13 mouse cellular contexts compared by ENCODE assay signal in genomic region chr2:92649154-92649801, GRCm38 (mm10). TPM values are rescaled to one million over a fixed set of nuclear protein-coding genes. Genes with fewer than 3 reads are reported as not detected.
DNase-seq lines count a peak whose midpoint lies in the region; ATAC-seq and TF ChIP-seq lines count a peak whose summit lies in the region.
"Had no signal": no experiment of that assay in that cellular context is flagged by ENCODE, and none has a peak within 500 bp of the region (broad histone marks: within the 10 kb centered on the region; RNA-seq: fewer than 3 reads in every experiment).

No protein-coding gene starts in this region.

- ATAC-seq in liver, postnatal 0 days, result peak; percentile 56
- ATAC-seq in cerebellum, adult (ENCODE audit: insufficient number of reproducible peaks, low FRiP score, low TSS enrichment), result no peak

- no peak overlapping the region for H3K4me2 ChIP-seq in liver, postnatal 0 days (ENCODE audit: low read depth, low read length)

- H3K27ac ChIP-seq in liver, postnatal 0 days (ENCODE audit: low read depth), result no peak overlapping the region
- H3K27ac ChIP-seq: heart, embryonic 10.5 days had no signal

- H3K27me3 ChIP-seq in E14TG2a.4 (ENCODE audit: insufficient read depth, low read length), result peaks cover 9% of the 10 kb centered on the region; the same call in 1 of the 2 replicates
- H3K27me3 ChIP-seq in liver, postnatal 0 days (ENCODE audit: insufficient read depth, low read length), result no peaks in the 10 kb centered on the region

- H3K9ac ChIP-seq in liver, postnatal 0 days (replicated peaks), result no peak overlapping the region

- 0 out of 2 replicates have a peak overlapping the region, but pooled peaks have one; percentile 29 for H3K4me3 ChIP-seq in E14TG2a.4 (replicated peaks; ENCODE audit: low read length)
- H3K4me3 ChIP-seq in liver, postnatal 0 days (ENCODE audit: low read depth, low read length), result no peak overlapping the region
- H3K4me3 ChIP-seq: heart, embryonic 10.5 days had no signal

- no peaks in the 10 kb centered on the region for H3K36me3 ChIP-seq in E14TG2a.4 (ENCODE audit: insufficient read depth, low read length)
- no peaks in the 10 kb centered on the region for H3K36me3 ChIP-seq in liver, postnatal 0 days (replicated peaks; ENCODE audit: insufficient read depth, low read length)
- H3K36me3 ChIP-seq: heart, embryonic 10.5 days had no signal

- peaks cover 42% of the 10 kb centered on the region for H3K4me1 ChIP-seq in E14TG2a.4 (replicated peaks; ENCODE audit: low read depth, low read length)
- no peaks in the 10 kb centered on the region for H3K4me1 ChIP-seq in liver, postnatal 0 days (ENCODE audit: insufficient read depth)

- 0 out of 2 replicates have a peak, but pooled peaks have one; percentile 26 for TF ChIP-seq EP300 in liver, postnatal 0 days (IDR thresholded peaks at IDR 0.05; ENCODE audit: low read depth)

- WGBS in liver, postnatal 0 days (ENCODE audit: insufficient replicate concordance), result 38% methylated on average over 5 of the region's 5 CpGs

- no peaks in the 10 kb centered on the region for H3K9me3 ChIP-seq in E14TG2a.4 (ENCODE audit: low read length)
- no peaks in the 10 kb centered on the region for H3K9me3 ChIP-seq in liver, postnatal 0 days (ENCODE audit: low read length)
- H3K9me3 ChIP-seq: heart, embryonic 10.5 days had no signal

- peak; percentile 18 for DNase-seq in kidney, postnatal 14 days
- DNase-seq in kidney, adult 18-20 months, result no peak
- peak; percentile 11 for DNase-seq in c-Kit-positive CD71-positive TER-119-positive erythroid progenitor cells, embryonic 14.5 days (ENCODE audit: low spot score)
- no peak for DNase-seq in liver, postnatal 0 days
- DNase-seq in lung, adult 18-20 months, result no peak
- DNase-seq: cerebellum, adult 2 months; gastrocnemius, postnatal 10 days; layer of hippocampus, adult 9-11 months; lung, adult 2 months; right cerebral cortex, postnatal 14 days had no signal

- TF ChIP-seq CTCF in E14TG2a.4 (conservative IDR thresholded peaks at IDR 0.05; ENCODE audit: low read length), result no peak
- TF ChIP-seq CTCF in liver, postnatal 0 days (IDR thresholded peaks at IDR 0.05; ENCODE audit: low read depth), result no peak

RNA-seq across cellular contexts. Expression of gene Chst1, which starts 49.8 kb away (rescaled TPM):
- polyA plus RNA-seq in liver, postnatal 0 days (2015; fragmentation: Nextera tagmentation; extraction: Ambion mirVana), result 0.05 and 0.06 TPM in 2 replicates

Comparison
In these comparisons a context has a peak if more than half of its experiments do, and no peak if none do; other contexts are left out.
1. DNase-seq: peak in kidney, postnatal 14 days (single experiment) and c-Kit-positive CD71-positive TER-119-positive erythroid progenitor cells, embryonic 14.5 days (single experiment); none in kidney, adult 18-20 months (single experiment), liver, postnatal 0 days (single experiment) and lung, adult 18-20 months (0 of 2).